Comparison of ENCODE assay signal across 15 mouse cellular contexts in the genomic region with DNA sequence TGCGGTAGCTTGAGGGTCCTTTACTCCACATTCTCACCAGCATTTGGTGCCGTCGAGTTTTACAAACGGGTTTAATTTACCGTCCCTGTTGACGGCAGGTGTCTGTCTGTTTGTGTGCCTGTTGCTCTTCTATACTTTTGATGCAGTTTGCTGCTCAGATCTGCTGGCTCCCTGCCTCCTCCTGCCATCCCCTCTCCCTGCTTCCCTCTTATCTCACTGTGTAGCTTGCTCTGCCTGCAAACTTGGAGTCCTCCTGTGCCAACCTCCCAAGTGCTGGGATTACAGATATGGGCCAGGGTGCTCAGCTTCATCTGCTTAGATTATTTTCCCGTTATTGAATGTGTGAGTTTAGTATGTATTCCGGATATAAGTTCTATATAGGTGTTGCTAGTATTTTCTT. TPM values are rescaled to one million over a fixed set of nuclear protein-coding genes. Genes with fewer than 3 reads are reported as not detected.
A peak's percentile ranks its signal among the peaks of the same experiment; 100 is the strongest.
DNase-seq lines count a peak whose midpoint lies in the region; ATAC-seq and TF ChIP-seq lines count a peak whose summit lies in the region.
"Had no signal": no experiment of that assay in that cellular context is flagged by ENCODE, and none has a peak within 500 bp of the region (broad histone marks: within the 10 kb centered on the region; RNA-seq: fewer than 3 reads in every experiment).

No protein-coding gene starts in this region.

- no peak for DNase-seq in heart, embryonic 10.5 days (ENCODE audit: low spot score)
- no peak for DNase-seq in heart, postnatal 25 days (ENCODE audit: low spot score)
- DNase-seq in MEL-GATA-1-ER (ENCODE audit: extremely low read depth, low read depth): peak; percentile 26
- peak; percentile 25 for DNase-seq in heart, postnatal 0 days (ENCODE audit: low spot score)
- DNase-seq in cerebellum, adult 9-11 months: no peak
- no peak for DNase-seq in layer of hippocampus, postnatal 25 days (ENCODE audit: extremely low spot score in 1 of 2, low spot score in 1 of 2)
- DNase-seq: B cell, adult 2 months; cerebellum, adult 11-12 months; kidney, adult 8-10 months had no signal

- no peak overlapping the region for H3K4me2 ChIP-seq in heart, postnatal 0 days (ENCODE audit: low read depth, low read length)
- H3K4me2 ChIP-seq: lung, embryonic 14.5 days; midbrain, embryonic 11.5 days had no signal

- 0 out of 2 replicates have a peak overlapping the region, but pooled peaks have one; percentile 6 for H3K27ac ChIP-seq in heart, embryonic 10.5 days
- H3K27ac ChIP-seq in heart, postnatal 0 days (ENCODE audit: low read depth): peak overlapping the region; percentile 33; the same call in 1 of the 2 replicates

- H3K4me3 ChIP-seq in heart, embryonic 10.5 days: peak overlapping the region; percentile 15; the same call in 1 of the 2 replicates
- H3K4me3 ChIP-seq in heart, postnatal 0 days (ENCODE audit: low read depth, low read length): no peak overlapping the region

- no peak for TF ChIP-seq EP300 in heart, postnatal 0 days (IDR thresholded peaks at IDR 0.05; ENCODE audit: low read depth)

- TF ChIP-seq CTCF in heart, postnatal 0 days (IDR thresholded peaks at IDR 0.05; ENCODE audit: low read depth): no peak

- peaks cover 54% of the 10 kb centered on the region for H3K4me1 ChIP-seq in heart, embryonic 10.5 days
- H3K4me1 ChIP-seq in heart, postnatal 0 days (ENCODE audit: control insufficient read depth, insufficient read depth): peaks cover 19% of the 10 kb centered on the region

- 78% methylated on average over 8 of the region's 8 CpGs for WGBS in heart, embryonic 10.5 days
- WGBS in heart, postnatal 0 days: 58% methylated on average over 8 of the region's 8 CpGs

- H3K27me3 ChIP-seq in heart, embryonic 10.5 days (ENCODE audit: insufficient read depth, poor library complexity, severe bottlenecking): no peaks in the 10 kb centered on the region
- H3K27me3 ChIP-seq in heart, postnatal 0 days (ENCODE audit: control insufficient read depth, insufficient read depth, low read length): no peaks in the 10 kb centered on the region

- H3K9me3 ChIP-seq in heart, embryonic 10.5 days: no peaks in the 10 kb centered on the region
- no peaks in the 10 kb centered on the region for H3K9me3 ChIP-seq in heart, postnatal 0 days (replicated peaks; ENCODE audit: control insufficient read depth, low read length)

- H3K36me3 ChIP-seq in heart, embryonic 10.5 days: peaks cover 19% of the 10 kb centered on the region
- H3K36me3 ChIP-seq in heart, postnatal 0 days (replicated peaks; ENCODE audit: control insufficient read depth, insufficient read depth, low read length): no peaks in the 10 kb centered on the region

- intact Hi-C loops in heart, postnatal 25 days (cut with DNase I): loop anchor here (5.0 to 10.0 kb wide), 2 partner anchors 48 to 214 kb away; partner anchors contain the start of gene Lamp1

- no peak for ATAC-seq in heart, postnatal 0 days (ENCODE audit: insufficient read depth, low read depth)
- ATAC-seq in megakaryocyte-erythroid progenitor cell, adult 5-6 weeks (replicated peaks; ENCODE audit: low FRiP score, low TSS enrichment, poor library complexity, severe bottlenecking): peak; percentile 68
- no peak for ATAC-seq in activated CD4-positive, CD25-positive, alpha-beta regulatory T cell, adult 4 months
- ATAC-seq: hindbrain, embryonic 16.5 days had no signal

- no peak overlapping the region for H3K9ac ChIP-seq in heart, postnatal 0 days (replicated peaks; ENCODE audit: low read depth, low read length)
- H3K9ac ChIP-seq: lung, embryonic 14.5 days had no signal

RNA-seq across cellular contexts. Expression of gene Cul4a, which starts 3.5 kb away (rescaled TPM):
- polyA plus RNA-seq in heart, embryonic 10.5 days (2016; fragmentation: Nextera tagmentation; extraction: Ambion mirVana): 107 and 124 TPM in 2 replicates
- total RNA-seq in heart, postnatal 25 days (2021): 10 to 100 TPM; 75.1 to 76.1 TPM
- total RNA-seq in heart, postnatal 0 days (2014; rRNA removed; ENCODE audit: low replicate concordance): 140 and 158 TPM in 2 replicates
- polyA plus RNA-seq in heart, postnatal 0 days (2015; fragmentation: Nextera tagmentation; extraction: Ambion mirVana): 81.4 and 88.2 TPM in 2 replicates
- 147 and 173 TPM in 2 replicates for total RNA-seq in megakaryocyte-erythroid progenitor cell, adult 5-6 weeks (2014; fragmentation: Nextera tagmentation)
- 156 and 175 TPM in 2 replicates for total RNA-seq in megakaryocyte-erythroid progenitor cell, adult 5-6 weeks (2017)
- 10 to 100 TPM; 55.8 to 64.4 TPM for total RNA-seq in layer of hippocampus, postnatal 25 days (2021)
- 10 to 100 TPM; 10.9 to 16.6 TPM for polyA plus RNA-seq in activated CD4-positive, CD25-positive, alpha-beta regulatory T cell, adult 4 months (2017; shearing (Covaris generic))

RNA-seq across cellular contexts. Expression of gene Pcid2, which starts 3.7 kb away (rescaled TPM):
- polyA plus RNA-seq in heart, embryonic 10.5 days (2016; fragmentation: Nextera tagmentation; extraction: Ambion mirVana): 33.0 and 39.4 TPM in 2 replicates
- total RNA-seq in heart, postnatal 25 days (2021): 10 to 100 TPM in 1 of 2 experiments, 1 to 10 TPM in 1; 8.8 to 10.3 TPM
- 8.2 and 13.1 TPM in 2 replicates for total RNA-seq in heart, postnatal 0 days (2014; rRNA removed; ENCODE audit: low replicate concordance)
- polyA plus RNA-seq in heart, postnatal 0 days (2015; fragmentation: Nextera tagmentation; extraction: Ambion mirVana): 12.4 TPM in 2 replicates
- total RNA-seq in megakaryocyte-erythroid progenitor cell, adult 5-6 weeks (2014; fragmentation: Nextera tagmentation): 21.4 and 27.9 TPM in 2 replicates
- 10.1 and 26.9 TPM in 2 replicates for total RNA-seq in megakaryocyte-erythroid progenitor cell, adult 5-6 weeks (2017)
- total RNA-seq in layer of hippocampus, postnatal 25 days (2021): 10 to 100 TPM; 28.8 to 32.0 TPM
- 10 to 100 TPM; 32.3 to 36.5 TPM for polyA plus RNA-seq in activated CD4-positive, CD25-positive, alpha-beta regulatory T cell, adult 4 months (2017; shearing (Covaris generic))

RNA-seq across cellular contexts. Expression of gene Proz, which starts 48.3 kb away (rescaled TPM):
- polyA plus RNA-seq in heart, embryonic 10.5 days (2016; fragmentation: Nextera tagmentation; extraction: Ambion mirVana): 0.38 and 1.9 TPM in 2 replicates
- not detected for total RNA-seq in heart, postnatal 25 days (2021)
- not detected in 2 replicates for total RNA-seq in heart, postnatal 0 days (2014; rRNA removed; ENCODE audit: low replicate concordance)
- 0.10 TPM in 2 replicates for polyA plus RNA-seq in heart, postnatal 0 days (2015; fragmentation: Nextera tagmentation; extraction: Ambion mirVana)
- total RNA-seq in megakaryocyte-erythroid progenitor cell, adult 5-6 weeks (2014; fragmentation: Nextera tagmentation): not detected in 2 replicates
- not detected in 2 replicates for total RNA-seq in megakaryocyte-erythroid progenitor cell, adult 5-6 weeks (2017)
- not detected for total RNA-seq in layer of hippocampus, postnatal 25 days (2021)
- polyA plus RNA-seq in activated CD4-positive, CD25-positive, alpha-beta regulatory T cell, adult 4 months (2017; shearing (Covaris generic)): 1 to 10 TPM; 1.6 to 2.4 TPM
- total RNA-seq: left cerebral cortex, postnatal 14 days had no signal

RNA-seq across cellular contexts. Expression of gene Lamp1, which starts 50.0 kb away (rescaled TPM):
- 290 and 334 TPM in 2 replicates for polyA plus RNA-seq in heart, embryonic 10.5 days (2016; fragmentation: Nextera tagmentation; extraction: Ambion mirVana)
- total RNA-seq in heart, postnatal 25 days (2021): 100 to 1,000 TPM; 374 to 387 TPM
- total RNA-seq in heart, postnatal 0 days (2014; rRNA removed; ENCODE audit: low replicate concordance): 317 and 327 TPM in 2 replicates
- polyA plus RNA-seq in heart, postnatal 0 days (2015; fragmentation: Nextera tagmentation; extraction: Ambion mirVana): 266 and 267 TPM in 2 replicates
- total RNA-seq in megakaryocyte-erythroid progenitor cell, adult 5-6 weeks (2014; fragmentation: Nextera tagmentation): 102 and 143 TPM in 2 replicates
- total RNA-seq in megakaryocyte-erythroid progenitor cell, adult 5-6 weeks (2017): 157 and 169 TPM in 2 replicates
- 100 to 1,000 TPM; 283 to 311 TPM for total RNA-seq in layer of hippocampus, postnatal 25 days (2021)
- 10 to 100 TPM; 17.9 to 18.1 TPM for polyA plus RNA-seq in activated CD4-positive, CD25-positive, alpha-beta regulatory T cell, adult 4 months (2017; shearing (Covaris generic))

Comparison
In these comparisons a context has a peak if more than half of its experiments do, and no peak if none do; other contexts are left out.
1. DNase-seq: peak in MEL-GATA-1-ER (single experiment) and heart, postnatal 0 days (single experiment); none in heart, embryonic 10.5 days (single experiment), heart, postnatal 25 days (single experiment), cerebellum, adult 9-11 months (single experiment) and layer of hippocampus, postnatal 25 days (0 of 2).